Mouse (Mus musculus): ENCODE results near the gene Osbpl10. TPM values are rescaled to one million over a fixed set of nuclear protein-coding genes. Genes with fewer than 3 reads are reported as not detected.

Gene Osbpl10
- polyA plus RNA-seq, 1 experiment: not detected

DNA sequence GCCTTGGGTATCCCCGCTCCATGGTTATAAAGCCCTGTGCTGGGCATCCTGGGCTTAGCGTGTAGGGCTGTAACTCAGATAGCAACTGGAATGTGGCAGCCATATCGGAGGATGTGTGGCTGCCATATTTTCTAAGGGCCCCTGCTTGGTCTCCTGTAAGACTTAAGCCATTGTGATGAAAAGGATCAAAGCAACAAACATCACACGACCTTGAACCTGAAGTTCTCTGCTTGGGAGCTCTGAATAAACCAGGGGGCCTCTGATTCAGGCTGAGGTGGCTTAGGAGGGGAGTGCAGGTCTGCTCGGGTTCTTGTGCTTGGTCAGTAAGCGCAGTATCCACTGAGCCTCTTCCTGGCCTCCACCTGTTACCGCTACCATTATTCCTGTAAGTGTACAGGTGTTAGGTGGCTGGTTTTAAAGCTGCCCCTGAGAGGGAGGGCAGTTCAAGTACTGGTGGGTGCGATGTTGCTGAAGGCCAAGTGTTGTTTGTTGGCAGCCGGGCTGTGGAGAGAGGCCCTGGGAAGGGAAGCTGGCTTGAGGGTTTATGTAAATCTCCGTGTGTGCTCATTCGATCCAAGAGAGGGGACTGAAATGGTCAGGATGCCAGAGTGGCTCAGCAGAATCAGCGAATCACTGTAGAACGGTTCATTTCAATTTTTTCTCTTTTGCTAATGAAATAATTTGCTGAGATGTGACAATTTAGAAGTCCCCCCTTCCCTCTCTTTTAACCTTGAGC is 64.8 kb downstream of the Osbpl10 start:
- TF ChIP-seq GATA1 (IDR thresholded peaks at IDR 0.05; ENCODE audit: low read length): no peak

DNA sequence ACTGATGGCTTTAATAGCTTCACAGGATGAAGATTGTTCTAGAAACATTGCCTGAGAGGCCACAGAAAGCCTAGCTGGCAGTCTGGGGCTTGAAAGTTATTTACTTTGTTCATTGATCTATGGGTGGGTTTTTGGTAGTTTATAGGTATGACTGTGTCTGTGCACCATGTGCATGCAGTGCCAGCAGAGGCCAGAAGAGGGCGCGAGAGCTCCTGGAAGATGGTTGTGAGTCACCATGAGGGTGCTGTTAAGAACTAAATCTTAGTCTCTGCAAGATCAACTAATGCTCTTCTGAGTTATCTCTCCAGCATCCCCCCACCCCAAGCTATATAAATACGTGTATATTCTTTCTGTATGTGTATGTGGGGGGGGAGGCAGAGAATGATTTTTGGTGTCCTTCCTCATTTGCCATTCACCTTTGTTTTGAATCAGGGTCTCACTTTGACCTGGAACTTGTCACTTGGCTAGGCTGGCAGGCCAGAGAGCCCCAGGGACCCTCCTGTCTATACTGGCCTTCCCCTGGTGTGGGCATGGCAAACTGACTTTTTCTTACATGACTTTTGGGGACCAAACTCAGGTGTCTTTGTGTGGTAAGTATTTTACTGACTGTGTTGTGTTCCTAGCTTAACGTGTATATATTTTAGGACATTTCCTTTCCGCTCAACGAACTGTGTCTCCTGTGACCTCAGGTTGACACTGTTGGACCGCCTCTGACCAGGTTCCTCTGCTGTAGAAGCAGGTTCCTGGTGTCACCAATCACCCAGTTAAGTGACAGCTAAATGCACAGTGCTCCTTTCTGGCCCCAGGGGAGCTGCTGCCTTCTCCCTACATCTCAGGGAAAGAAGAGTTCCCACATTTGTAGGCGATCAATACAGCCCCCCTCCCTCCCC is 65.8 kb downstream of the Osbpl10 start:
- no peak for TF ChIP-seq GATA1 (IDR thresholded peaks at IDR 0.05; ENCODE audit: low read length)

DNA sequence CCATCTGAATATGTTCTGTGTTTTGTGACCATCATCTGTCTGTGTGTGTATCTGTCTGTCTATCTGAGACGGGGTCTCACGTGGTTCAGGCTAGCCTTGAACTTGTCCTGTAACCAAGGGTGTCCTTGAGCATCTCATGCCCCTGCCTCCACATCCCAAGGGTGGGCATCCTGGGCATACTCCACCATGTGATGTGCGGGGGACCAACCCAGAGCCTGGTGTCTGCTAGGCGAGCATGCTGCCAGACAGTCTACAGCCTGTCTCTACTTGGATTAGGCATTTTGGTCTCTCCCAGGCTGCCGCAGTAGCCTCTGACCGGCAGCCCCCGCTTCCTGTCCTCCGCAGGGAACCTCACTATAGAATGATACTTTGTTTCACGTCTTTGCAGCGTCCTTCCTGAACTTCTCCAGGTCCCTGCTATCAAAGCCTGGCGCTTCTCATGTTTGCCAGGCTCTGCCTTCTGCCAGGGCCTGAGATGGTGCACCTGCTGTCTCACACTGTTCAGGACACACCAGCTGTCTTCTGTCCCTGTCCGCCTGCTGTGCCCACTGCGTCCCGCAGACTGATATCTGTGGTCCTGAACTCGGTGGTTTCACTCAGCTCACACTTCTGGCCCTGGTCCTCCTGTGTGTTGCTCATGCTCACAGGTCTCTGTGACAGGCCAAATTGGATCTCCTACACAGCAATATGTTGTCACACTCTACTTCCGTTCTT is 66.9 kb downstream of the Osbpl10 start:
- no peak for TF ChIP-seq GATA1 (IDR thresholded peaks at IDR 0.05; ENCODE audit: low read length)

DNA sequence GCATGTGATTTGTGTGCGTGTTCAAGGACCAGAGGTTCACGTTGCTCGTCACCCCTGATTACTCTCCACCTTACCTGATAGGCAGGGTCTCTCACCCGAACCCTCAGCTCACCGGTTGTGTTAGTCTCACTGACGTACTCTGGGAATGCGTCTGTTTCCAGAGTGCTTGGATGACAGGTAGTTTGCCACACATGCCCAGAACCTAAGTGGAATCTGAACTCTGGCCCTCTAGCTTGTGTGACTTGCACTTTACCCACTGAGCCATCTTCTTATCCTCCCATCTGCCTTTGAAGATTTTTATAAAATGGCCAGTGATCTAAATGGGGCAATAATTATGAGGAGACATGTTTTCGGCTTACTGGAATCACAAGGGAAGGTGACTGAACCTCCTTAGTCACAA is 68.3 kb downstream of the Osbpl10 start:
- no peak for TF ChIP-seq GATA1 (IDR thresholded peaks at IDR 0.05; ENCODE audit: low read length)

DNA sequence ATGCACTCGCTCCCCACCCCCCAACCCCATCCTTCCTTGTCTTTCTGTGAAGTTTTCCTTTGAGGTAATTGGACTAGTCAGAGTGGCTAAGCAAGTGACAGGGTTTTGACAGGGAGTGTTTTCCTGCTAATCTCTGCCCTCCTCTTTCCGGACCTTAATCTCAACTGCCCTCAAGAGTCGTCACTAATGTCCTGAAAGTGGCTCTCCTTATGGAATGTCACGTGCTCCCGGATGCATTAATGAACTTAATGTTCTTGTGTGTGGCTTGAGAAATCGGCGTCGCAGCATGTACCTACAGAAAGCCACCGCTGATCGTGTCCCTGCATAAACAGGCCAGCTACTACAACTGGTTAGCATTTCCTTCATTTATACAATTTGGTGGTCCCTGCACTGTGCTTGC is 70.0 kb downstream of the Osbpl10 start:
- TF ChIP-seq GATA1 (IDR thresholded peaks at IDR 0.05; ENCODE audit: low read length): no peak

DNA sequence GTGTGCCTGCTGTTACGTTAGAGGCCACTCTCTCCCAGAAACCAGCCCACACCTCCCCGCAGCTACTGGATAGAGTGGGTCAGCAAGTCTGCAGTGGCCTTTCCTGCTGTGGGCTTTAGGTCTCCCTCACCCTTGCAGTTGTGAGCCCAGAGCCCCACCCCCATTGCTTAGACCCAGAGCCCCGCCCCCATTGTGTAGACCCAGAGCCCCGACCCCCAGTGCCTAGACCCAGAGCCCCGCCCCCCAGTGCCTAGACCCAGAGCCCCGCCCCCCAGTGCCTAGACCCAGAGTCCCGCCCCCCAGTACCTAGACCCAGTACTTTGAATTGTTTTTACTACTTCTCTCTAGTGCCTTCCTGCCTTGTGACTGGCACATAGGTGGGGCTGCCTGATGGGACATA is 70.5 kb downstream of the Osbpl10 start:
- no peak for TF ChIP-seq GATA1 (IDR thresholded peaks at IDR 0.05; ENCODE audit: low read length)

DNA sequence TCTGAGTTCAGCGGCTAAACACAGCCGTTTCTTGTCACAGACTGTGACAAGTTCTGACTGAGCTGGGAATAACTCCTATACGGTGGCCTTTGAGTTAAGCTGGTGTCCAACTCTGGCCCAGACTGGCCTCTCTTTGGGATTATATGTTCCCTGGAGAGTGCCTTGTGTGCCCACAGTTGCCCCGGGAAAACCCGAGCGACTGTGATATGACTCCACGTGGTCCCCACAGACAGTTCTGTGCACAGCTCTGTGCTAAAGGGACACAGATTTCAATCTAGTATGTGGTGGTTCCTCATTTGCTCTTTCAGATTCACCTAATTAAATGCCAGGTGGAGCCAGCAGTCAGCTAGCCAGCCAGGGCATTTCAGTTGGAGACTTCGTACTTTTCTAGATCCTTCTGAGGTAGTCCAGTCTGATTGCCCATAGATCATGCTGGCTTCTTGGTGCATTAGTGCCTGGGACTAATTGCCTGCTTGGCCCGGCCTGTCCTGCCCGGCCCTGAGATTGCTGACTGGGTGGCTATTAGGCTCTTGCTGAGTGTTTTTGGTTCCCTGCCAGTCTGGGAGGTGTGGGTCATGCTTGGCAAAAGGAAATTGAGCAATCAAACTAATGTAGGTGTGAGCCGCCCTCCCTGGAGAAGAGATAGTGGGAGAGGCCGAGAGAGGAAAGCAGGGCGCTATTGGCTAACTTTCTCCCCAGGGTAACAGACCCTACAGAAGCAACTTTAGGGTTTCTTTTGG is 71.8 kb downstream of the Osbpl10 start:
- no peak for TF ChIP-seq GATA1 (IDR thresholded peaks at IDR 0.05; ENCODE audit: low read length)

DNA sequence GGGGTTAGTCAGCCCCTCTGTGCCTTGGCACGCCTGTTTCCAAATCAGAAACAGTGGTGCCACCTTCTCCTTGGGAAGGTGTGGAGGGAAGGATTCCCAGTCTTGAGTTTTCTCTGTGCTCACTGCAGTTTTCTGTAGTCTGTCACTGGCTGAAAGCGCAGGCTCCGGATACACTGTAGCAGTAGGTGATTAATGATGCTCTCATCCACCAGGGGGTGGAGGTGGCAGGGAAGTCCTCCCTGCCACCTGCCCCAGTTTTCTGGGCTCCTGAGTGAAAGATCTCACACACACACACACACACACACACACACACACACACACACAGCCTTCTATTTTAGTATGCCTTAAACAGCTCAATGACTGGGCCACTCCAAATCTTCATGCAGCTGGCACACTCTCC is 73.6 kb downstream of the Osbpl10 start:
- no peak for TF ChIP-seq GATA1 (IDR thresholded peaks at IDR 0.05; ENCODE audit: low read length)

DNA sequence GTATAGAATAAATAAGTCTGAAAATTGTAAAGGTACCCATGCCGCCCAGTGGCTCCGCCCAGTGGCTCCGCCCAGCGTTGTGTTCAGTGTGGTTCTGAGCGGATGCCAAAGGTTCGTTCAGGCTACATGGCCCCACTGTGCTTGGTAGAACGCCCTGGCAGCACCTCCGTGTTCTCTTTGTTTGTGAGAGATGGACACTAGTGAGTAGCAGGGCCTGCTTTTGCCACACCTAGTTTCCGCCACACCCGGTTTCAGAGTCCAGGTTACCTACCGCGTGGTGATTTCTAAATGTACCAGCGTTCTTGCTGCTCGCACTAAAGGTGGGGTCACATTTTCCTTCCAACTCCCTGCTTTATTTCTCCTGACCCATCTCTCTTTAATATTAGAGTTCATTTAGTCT is 75.4 kb downstream of the Osbpl10 start:
- TF ChIP-seq GATA1 (IDR thresholded peaks at IDR 0.05; ENCODE audit: low read length): no peak

DNA sequence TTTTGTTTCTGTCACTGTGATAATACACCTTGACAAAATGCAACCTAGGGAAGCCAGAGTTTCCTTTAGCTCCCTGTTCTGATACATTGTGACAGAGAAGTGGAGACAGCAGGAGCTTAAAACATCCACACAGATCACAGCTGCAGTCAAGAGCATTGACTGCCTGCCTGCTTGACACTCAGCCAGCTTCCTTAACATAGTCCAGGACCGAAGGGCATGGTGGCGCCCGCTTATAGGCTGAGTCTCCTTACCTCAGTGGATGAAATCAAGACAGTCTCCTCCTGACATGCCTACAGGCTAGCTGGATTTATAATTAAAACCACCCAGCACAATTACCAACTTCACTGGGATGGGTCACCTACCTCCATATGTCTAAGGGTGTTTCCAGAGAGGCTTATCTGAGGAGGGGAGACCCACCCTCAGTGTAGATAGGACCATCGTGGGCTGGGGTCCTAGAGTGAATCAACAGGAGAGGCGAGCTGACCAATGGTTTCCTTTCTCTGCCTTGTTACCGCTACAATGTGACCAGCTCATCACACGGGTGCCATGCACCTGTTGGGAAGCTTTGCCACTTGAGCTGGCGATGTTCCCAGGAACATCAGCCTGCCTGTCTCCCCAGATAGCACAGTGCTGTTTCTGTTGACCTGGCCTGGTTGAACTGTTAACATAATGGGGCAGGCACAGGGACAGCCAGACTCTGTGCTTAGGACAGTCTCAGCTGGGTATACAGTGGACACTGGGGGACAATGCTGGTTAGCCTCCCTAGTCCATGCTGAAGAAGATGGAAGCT is 76.9 kb downstream of the Osbpl10 start:
- no peak for TF ChIP-seq GATA1 (IDR thresholded peaks at IDR 0.05; ENCODE audit: low read length)

DNA sequence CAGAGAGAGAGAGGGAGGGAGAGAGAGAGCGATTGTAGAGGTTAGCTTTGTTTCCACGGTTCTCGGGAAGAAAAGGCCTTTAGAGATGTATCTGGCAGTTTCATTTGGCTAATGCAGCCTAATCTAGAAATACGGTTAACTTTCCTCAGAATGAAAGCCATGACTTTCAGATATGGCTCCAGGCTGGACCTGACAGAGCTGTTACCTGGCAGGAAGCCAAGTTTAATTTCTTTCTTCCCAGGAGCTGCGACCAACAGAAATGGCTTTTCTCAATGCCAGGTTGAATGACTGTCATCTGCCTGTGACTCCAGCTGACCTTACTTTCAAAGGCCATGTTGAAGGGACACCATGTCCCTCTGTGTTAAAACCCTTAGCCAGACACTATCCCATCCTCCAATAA is 80.4 kb downstream of the Osbpl10 start:
- no peak for TF ChIP-seq GATA1 (IDR thresholded peaks at IDR 0.05; ENCODE audit: low read length)

DNA sequence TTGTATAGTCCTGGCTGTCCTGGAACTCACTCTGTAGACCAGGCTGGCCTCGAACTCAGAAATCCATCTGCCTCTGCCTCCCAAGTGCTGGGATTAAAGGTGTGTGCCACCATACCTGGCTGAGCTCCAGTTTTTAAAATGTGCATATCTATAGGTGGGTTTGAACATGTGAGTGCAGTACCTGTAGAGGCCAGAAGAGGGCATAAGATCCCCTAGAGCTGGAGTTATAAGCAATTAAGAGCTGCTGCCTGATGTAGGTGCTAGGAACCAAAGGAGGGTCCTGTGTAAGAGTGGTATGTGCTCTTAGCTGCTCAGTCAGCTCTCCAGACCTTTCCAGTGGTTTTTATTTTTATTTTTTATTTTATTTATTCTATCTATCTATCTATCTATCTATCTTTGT is 86.5 kb downstream of the Osbpl10 start:
- TF ChIP-seq GATA1 (IDR thresholded peaks at IDR 0.05; ENCODE audit: low read length): no peak

DNA sequence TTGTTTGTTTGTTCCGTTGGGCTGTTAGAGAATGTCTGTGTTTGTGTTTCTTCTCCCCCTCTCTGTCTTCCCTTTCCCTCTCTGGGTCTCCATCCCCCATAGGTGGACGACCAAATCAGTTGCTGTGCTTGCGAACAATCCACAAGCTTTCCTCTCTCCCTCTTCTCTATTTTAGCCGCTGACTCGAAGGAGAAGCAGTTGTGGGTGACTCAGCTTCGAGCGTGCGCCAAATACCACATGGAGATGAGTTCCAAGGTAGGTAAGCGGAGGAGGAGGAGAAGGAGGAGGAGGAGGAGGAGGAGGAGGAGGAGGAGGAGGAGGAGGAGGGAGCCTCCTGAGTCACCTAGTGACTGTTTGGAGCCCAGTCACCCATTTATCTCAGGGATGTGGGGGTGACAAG is 88.7 kb downstream of the Osbpl10 start:
- no peak for TF ChIP-seq GATA1 (IDR thresholded peaks at IDR 0.05; ENCODE audit: low read length)

DNA sequence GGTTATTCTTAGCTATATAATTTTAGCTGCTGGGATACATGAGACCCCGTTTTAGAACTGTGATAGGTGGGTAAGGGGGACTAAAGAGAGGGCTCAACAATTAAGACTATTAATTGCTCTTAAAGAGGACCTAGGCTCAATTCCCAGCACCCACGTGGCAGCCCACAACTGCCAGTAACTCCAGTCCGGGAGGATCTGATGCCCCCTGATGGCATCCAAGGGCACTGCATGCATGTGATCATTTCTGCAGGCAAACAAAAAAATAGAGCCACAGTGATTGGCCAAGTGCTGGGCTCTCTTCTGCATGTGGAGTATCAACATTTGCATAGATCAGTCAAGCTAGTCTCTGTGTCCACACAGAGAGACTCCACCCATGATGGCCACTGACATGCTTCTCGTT is 96.8 kb downstream of the Osbpl10 start:
- no peak for TF ChIP-seq GATA1 (IDR thresholded peaks at IDR 0.05; ENCODE audit: low read length)

Data from G1E-ER4 (cell line).